8 mouse cellular contexts compared by ENCODE assay signal in the genomic region with DNA sequence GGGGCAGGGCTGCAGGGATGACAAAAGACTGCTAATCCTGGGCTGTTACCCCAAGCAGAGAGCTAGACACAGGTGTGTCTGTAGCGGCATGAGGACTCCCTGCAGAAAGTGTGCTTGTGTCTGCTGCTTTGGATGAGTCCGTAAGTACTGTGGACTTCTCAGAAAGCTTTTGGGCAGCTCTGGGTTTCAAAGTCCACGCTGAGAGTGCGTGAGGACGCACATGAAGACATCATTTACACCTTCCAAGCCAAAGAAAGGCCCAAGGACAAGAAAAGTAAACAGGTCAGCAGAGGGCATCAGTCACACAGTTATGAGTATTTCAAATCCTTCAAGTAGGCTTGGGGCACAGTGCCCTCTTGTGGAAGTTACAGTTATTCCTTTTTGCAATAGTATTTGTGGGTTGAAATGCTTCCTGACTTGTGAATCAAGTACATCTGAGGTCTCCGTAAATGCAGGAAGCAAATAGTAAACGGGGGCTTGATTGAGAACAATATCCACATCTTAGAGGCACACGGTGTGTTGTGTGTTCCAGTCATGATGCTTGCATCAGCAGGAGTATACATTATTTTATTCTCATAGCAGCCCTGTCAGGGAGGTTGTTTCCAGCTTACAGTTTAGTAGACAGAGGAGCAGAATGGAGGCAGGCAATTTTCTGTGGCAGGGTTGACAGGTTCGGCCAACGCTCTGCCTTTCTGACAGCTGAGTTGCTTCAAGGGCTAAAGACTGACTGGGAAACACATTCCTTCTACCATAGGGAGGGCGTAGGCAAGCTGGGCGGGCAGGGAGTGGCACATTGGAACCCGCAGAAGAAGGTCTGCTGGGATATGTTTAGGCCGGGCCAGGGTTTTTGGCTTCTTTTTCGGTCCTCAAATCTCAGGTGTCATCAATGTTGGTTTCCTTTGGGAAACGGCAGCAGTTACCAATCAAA. TPM values are rescaled to one million over a fixed set of nuclear protein-coding genes. Genes with fewer than 3 reads are reported as not detected.
DNase-seq lines count a peak whose midpoint lies in the region; ATAC-seq and TF ChIP-seq lines count a peak whose summit lies in the region.

No protein-coding gene starts in this region.

- DNase-seq in Patski (ENCODE audit: low read depth, low spot score) = peak; percentile 63
- DNase-seq in cerebellum, adult 9-11 months = peak; percentile 70
- DNase-seq in frontal cortex, adult 2 months (ENCODE audit: extremely low spot score in 1 of 2, low spot score in 1 of 2) = peak; percentile 65 to 94
- peak; percentile 74 to 91 for DNase-seq in layer of hippocampus, postnatal 14 days (ENCODE audit: low spot score in 2 of 2)
- DNase-seq in lung, postnatal 25 days (ENCODE audit: low spot score) = peak; percentile 88
- peak; percentile 87 for DNase-seq in retina, postnatal 1 day
- peak; percentile 85 for DNase-seq in thymus, postnatal 4 days

- CTCF ChIA-PET in Patski (lab: Charles Lee) = interaction anchor here (1.0 to 2.5 kb wide), 7 partner anchors 8 to 360 kb away, joined by 3 to 10 read pairs (median 6); no protein-coding TSS in a partner anchor

- peaks cover 6% of the 10 kb centered on the region; the same call in 1 of the 2 replicates for H3K4me1 ChIP-seq in hindbrain, embryonic 13.5 days (replicated peaks)

- no peak overlapping the region for H3K4me2 ChIP-seq in hindbrain, embryonic 13.5 days

- no peak overlapping the region for H3K4me3 ChIP-seq in hindbrain, embryonic 13.5 days

- peak; percentile 90 for TF ChIP-seq CTCF in Patski (IDR thresholded peaks at IDR 0.05)

- no peaks in the 10 kb centered on the region for H3K9me3 ChIP-seq in hindbrain, embryonic 13.5 days

- 0 out of 2 replicates have a peak overlapping the region, but pooled peaks have one; percentile 24 for H3K9ac ChIP-seq in hindbrain, embryonic 13.5 days

- H3K27ac ChIP-seq in hindbrain, embryonic 13.5 days = no peak overlapping the region; the same call in 1 of the 2 replicates

- no peaks in the 10 kb centered on the region for H3K27me3 ChIP-seq in Patski
- no peaks in the 10 kb centered on the region for H3K27me3 ChIP-seq in hindbrain, embryonic 13.5 days

- WGBS in hindbrain, embryonic 13.5 days = 54% methylated on average over 16 of the region's 16 CpGs

- H3K36me3 ChIP-seq in hindbrain, embryonic 13.5 days = no peaks in the 10 kb centered on the region

- in situ Hi-C loops in Patski (cut with MboI; ENCODE audit: low pct_unique_long_range_greater_than_20kb) = loop anchor here (25.0 kb wide), 1 partner anchor 561 kb away; a partner anchor contains a TSS

- POLR2A ChIA-PET in Patski (lab: Charles Lee) = no interaction called here

- peak; percentile 87 for ATAC-seq in Patski
- ATAC-seq in hindbrain, embryonic 13.5 days (ENCODE audit: low FRiP score) = peak; percentile 43; the same call in 1 of the 2 replicates

RNA-seq across cellular contexts. Expression of a gene that starts 2.9 kb away (rescaled TPM):
- not detected for polyA plus RNA-seq in Patski (2021)
- polyA plus RNA-seq in frontal cortex, adult 2 months (2012; rRNA removed) = 0.11 and 0.12 TPM in 2 replicates
- not detected in 2 replicates for polyA plus RNA-seq in hindbrain, embryonic 13.5 days (2015; fragmentation: Nextera tagmentation; extraction: Ambion mirVana)
- total RNA-seq in layer of hippocampus, postnatal 14 days (2021) = not detected

RNA-seq across cellular contexts. Expression of a gene that starts 7.5 kb away (rescaled TPM):
- 25.7 TPM for polyA plus RNA-seq in Patski (2021)
- 17.5 and 19.7 TPM in 2 replicates for polyA plus RNA-seq in frontal cortex, adult 2 months (2012; rRNA removed)
- 35.7 and 37.6 TPM in 2 replicates for polyA plus RNA-seq in hindbrain, embryonic 13.5 days (2015; fragmentation: Nextera tagmentation; extraction: Ambion mirVana)
- total RNA-seq in layer of hippocampus, postnatal 14 days (2021) = 10 to 100 TPM; 19.6 to 19.8 TPM
